Mouse (Mus musculus): ENCODE data around the gene Ccl1.

- TF ChIP-seq CTCF (IDR thresholded peaks at IDR 0.05; ENCODE audit: extremely low read depth, insufficient read depth, insufficient read length, insufficient replicate concordance) (no peak), POLR2A (IDR thresholded peaks at IDR 0.05; ENCODE audit: low read depth, low read length) (no peak)
These were observed 146.4 kb downstream of the Ccl1 start for GRCm38 (mm10) chr11:82159126-82159525.
